Comparison of ENCODE assay signal across 17 mouse cellular contexts in the genomic region with DNA sequence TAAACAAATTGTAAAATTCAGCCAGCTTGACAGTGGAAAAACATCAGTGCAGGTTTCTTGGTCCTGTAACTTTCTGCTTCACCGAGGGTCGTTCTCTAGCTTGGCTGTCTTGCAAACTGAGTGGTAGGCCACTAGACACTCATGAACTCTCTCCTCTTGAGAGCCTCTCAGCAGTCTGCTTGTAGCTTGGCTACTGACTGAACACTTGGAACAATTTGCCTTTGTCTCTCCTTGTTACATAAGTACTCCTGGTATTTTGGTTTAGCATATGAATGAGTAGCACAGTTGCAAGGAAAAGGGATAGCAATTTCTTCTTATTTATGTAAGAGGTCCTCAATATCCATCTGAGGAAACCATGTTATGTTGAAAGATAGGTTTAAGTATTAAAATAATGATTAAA.
A peak's percentile ranks its signal among the peaks of the same experiment; 100 is the strongest.
DNase-seq lines count a peak whose midpoint lies in the region; ATAC-seq lines count a peak whose summit lies in the region.
"Had no signal": no experiment of that assay in that cellular context is flagged by ENCODE, and none has a peak within 500 bp of the region (broad histone marks: within the 10 kb centered on the region; RNA-seq: fewer than 3 reads in every experiment).

No protein-coding gene starts in this region.

- no peaks in the 10 kb centered on the region for H3K36me3 ChIP-seq in embryonic facial prominence, embryonic 11.5 days (replicated peaks; ENCODE audit: control insufficient read depth, insufficient read depth, low read depth, low read length)
- H3K36me3 ChIP-seq in embryonic facial prominence, embryonic 10.5 days (replicated peaks) = no peaks in the 10 kb centered on the region
- H3K36me3 ChIP-seq in lung, embryonic 15.5 days = no peaks in the 10 kb centered on the region
- H3K36me3 ChIP-seq in forebrain, embryonic 14.5 days (ENCODE audit: control insufficient read depth, insufficient read depth, low read length) = no peaks in the 10 kb centered on the region
- H3K36me3 ChIP-seq: heart, embryonic 15.5 days; neural tube, embryonic 12.5 days had no signal

- no peak overlapping the region for H3K4me2 ChIP-seq in embryonic facial prominence, embryonic 11.5 days (ENCODE audit: low read depth, low read length)
- no peak overlapping the region for H3K4me2 ChIP-seq in lung, embryonic 15.5 days
- H3K4me2 ChIP-seq in forebrain, embryonic 14.5 days (ENCODE audit: low read length) = no peak overlapping the region
- H3K4me2 ChIP-seq: heart, embryonic 15.5 days; liver, embryonic 11.5 days; neural tube, embryonic 12.5 days had no signal

- ATAC-seq in embryonic facial prominence, embryonic 11.5 days (replicated peaks; ENCODE audit: insufficient number of reproducible peaks, low FRiP score, low TSS enrichment, low read depth) = no peak
- ATAC-seq in lung, embryonic 15.5 days (ENCODE audit: borderline replicate concordance, extremely low read depth, low FRiP score, low TSS enrichment) = peak; percentile 62; the same call in 1 of the 2 replicates
- ATAC-seq in forebrain, embryonic 14.5 days = peak; percentile 85

- no peak overlapping the region for H3K27ac ChIP-seq in embryonic facial prominence, embryonic 11.5 days (replicated peaks; ENCODE audit: low read depth, low read length)
- H3K27ac ChIP-seq in embryonic facial prominence, embryonic 10.5 days (replicated peaks) = no peak overlapping the region
- H3K27ac ChIP-seq in lung, embryonic 15.5 days = peak overlapping the region; percentile 14; the same call in 1 of the 2 replicates
- H3K27ac ChIP-seq in forebrain, embryonic 14.5 days (ENCODE audit: low read depth, low read length) = no peak overlapping the region
- H3K27ac ChIP-seq: heart, embryonic 15.5 days; neural tube, embryonic 12.5 days had no signal

- no peaks in the 10 kb centered on the region for H3K27me3 ChIP-seq in embryonic facial prominence, embryonic 11.5 days (ENCODE audit: control insufficient read depth, insufficient read depth, low read length)
- H3K27me3 ChIP-seq in embryonic facial prominence, embryonic 10.5 days (replicated peaks; ENCODE audit: low read depth, poor library complexity, severe bottlenecking) = no peaks in the 10 kb centered on the region
- no peaks in the 10 kb centered on the region for H3K27me3 ChIP-seq in lung, embryonic 15.5 days
- H3K27me3 ChIP-seq in forebrain, embryonic 14.5 days (replicated peaks; ENCODE audit: control insufficient read depth, insufficient read depth, low read length) = no peaks in the 10 kb centered on the region
- H3K27me3 ChIP-seq: heart, embryonic 15.5 days; neural tube, embryonic 12.5 days had no signal

- H3K9ac ChIP-seq in embryonic facial prominence, embryonic 11.5 days (replicated peaks; ENCODE audit: low read length) = no peak overlapping the region
- H3K9ac ChIP-seq in lung, embryonic 15.5 days = no peak overlapping the region
- H3K9ac ChIP-seq in forebrain, embryonic 14.5 days (ENCODE audit: low read length) = no peak overlapping the region
- H3K9ac ChIP-seq: heart, embryonic 15.5 days; neural tube, embryonic 12.5 days had no signal

- no peaks in the 10 kb centered on the region for H3K9me3 ChIP-seq in embryonic facial prominence, embryonic 11.5 days (replicated peaks; ENCODE audit: control insufficient read depth, low read length)
- H3K9me3 ChIP-seq in embryonic facial prominence, embryonic 10.5 days = no peaks in the 10 kb centered on the region
- no peaks in the 10 kb centered on the region for H3K9me3 ChIP-seq in lung, embryonic 15.5 days
- H3K9me3 ChIP-seq in forebrain, embryonic 14.5 days (replicated peaks; ENCODE audit: control insufficient read depth, low read length) = no peaks in the 10 kb centered on the region
- H3K9me3 ChIP-seq: heart, embryonic 15.5 days; neural tube, embryonic 12.5 days had no signal

- H3K4me3 ChIP-seq in embryonic facial prominence, embryonic 11.5 days (ENCODE audit: low read depth, low read length) = no peak overlapping the region
- H3K4me3 ChIP-seq in embryonic facial prominence, embryonic 10.5 days = no peak overlapping the region
- H3K4me3 ChIP-seq in lung, embryonic 15.5 days = no peak overlapping the region
- no peak overlapping the region for H3K4me3 ChIP-seq in forebrain, embryonic 14.5 days (ENCODE audit: low read depth, low read length)
- H3K4me3 ChIP-seq: heart, embryonic 15.5 days; neural tube, embryonic 12.5 days had no signal

- DNase-seq in embryonic facial prominence, embryonic 11.5 days (ENCODE audit: low spot score) = peak; percentile 4
- no peak for DNase-seq in embryonic facial prominence, embryonic 10.5 days (ENCODE audit: low spot score)
- no peak for DNase-seq in lung, postnatal 10 days
- DNase-seq in Muller cell, postnatal 12 days (ENCODE audit: inconsistent ontology term) = peak; percentile 78
- peak; percentile 66 for DNase-seq in forebrain, embryonic 14.5 days (ENCODE audit: low spot score)
- no peak for DNase-seq in MN1 (ENCODE audit: low spot score)
- no peak for DNase-seq in thymus, postnatal 36 days
- DNase-seq: adrenal gland, postnatal 10 days; cerebellum, postnatal 14 days; kidney, adult 9 months; right cerebral cortex, adult 18-20 months; spleen, adult 18-20 months; thymus, postnatal 4 days had no signal

- WGBS in embryonic facial prominence, embryonic 11.5 days = 65% methylated on average over 2 of the region's 2 CpGs
- 74% methylated on average over 2 of the region's 2 CpGs for WGBS in embryonic facial prominence, embryonic 10.5 days
- WGBS in lung, embryonic 15.5 days = 18% methylated on average over 2 of the region's 2 CpGs
- WGBS in forebrain, embryonic 14.5 days = 25% methylated on average over 2 of the region's 2 CpGs

- H3K4me1 ChIP-seq in embryonic facial prominence, embryonic 11.5 days (ENCODE audit: control insufficient read depth, insufficient read depth, low read length) = no peaks in the 10 kb centered on the region
- no peaks in the 10 kb centered on the region for H3K4me1 ChIP-seq in embryonic facial prominence, embryonic 10.5 days
- H3K4me1 ChIP-seq in lung, embryonic 15.5 days = no peaks in the 10 kb centered on the region
- no peaks in the 10 kb centered on the region for H3K4me1 ChIP-seq in forebrain, embryonic 14.5 days (ENCODE audit: control insufficient read depth, insufficient read depth, low read length)
- H3K4me1 ChIP-seq: heart, embryonic 15.5 days; neural tube, embryonic 12.5 days had no signal

Comparison
In these comparisons a context has a peak if more than half of its experiments do, and no peak if none do; other contexts are left out.
1. DNase-seq: peak in embryonic facial prominence, embryonic 11.5 days (single experiment), Muller cell, postnatal 12 days (single experiment) and forebrain, embryonic 14.5 days (single experiment); none in embryonic facial prominence, embryonic 10.5 days (single experiment), lung, postnatal 10 days (single experiment), MN1 (single experiment) and thymus, postnatal 36 days (0 of 2).